Mouse (Mus musculus) kidney, adult 10 weeks (tissue): ENCODE data around the gene Prdm13. TPM values are rescaled to one million over a fixed set of nuclear protein-coding genes. Genes with fewer than 3 reads are reported as not detected.

Experiments
- polyA plus RNA-seq: library from polyadenylated mRNA; stranded (reverse); fragments of 350-450 nt; fragmentation: Illumina TruSeq; extraction: RNeasy Lipid Tissue Mini Kit (QIAGEN cat#74804); gene quantifications from one replicate; pipeline ENCODE4 v1.2.3, GENCODE M21; 2014; ENCODE audit warnings: low read depth, low replicate concordance

The Prdm13 gene
- not detected for polyA plus RNA-seq

DNA sequence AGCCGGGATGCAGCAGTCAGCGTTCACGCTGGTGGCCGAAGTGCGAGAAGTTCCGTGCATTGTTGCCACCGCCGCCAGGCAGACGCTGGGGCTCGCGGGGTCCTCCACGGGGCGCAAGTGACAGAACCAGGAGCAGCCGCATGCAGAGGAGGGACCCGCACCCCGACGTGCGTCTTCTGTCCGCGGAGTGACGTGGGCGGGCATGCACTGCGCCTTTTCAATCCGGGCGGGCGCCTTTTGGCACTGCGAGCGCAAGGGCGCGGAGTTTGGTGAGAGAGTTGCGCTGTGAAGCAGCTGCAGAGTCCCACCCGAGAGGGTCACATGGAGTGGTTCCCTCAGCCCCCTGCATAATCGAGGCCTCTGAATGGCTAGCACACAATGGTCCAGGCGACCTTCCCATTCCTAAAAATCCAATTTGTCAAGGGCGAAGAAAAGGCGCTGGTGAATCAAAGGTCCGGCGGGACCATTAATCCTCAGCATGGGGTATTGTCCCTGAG, at the start of gene Prdm13:
Gene Prdm13, minus strand, starts transcription at position 369 of the 497 bp plus-strand sequence.

DNA sequence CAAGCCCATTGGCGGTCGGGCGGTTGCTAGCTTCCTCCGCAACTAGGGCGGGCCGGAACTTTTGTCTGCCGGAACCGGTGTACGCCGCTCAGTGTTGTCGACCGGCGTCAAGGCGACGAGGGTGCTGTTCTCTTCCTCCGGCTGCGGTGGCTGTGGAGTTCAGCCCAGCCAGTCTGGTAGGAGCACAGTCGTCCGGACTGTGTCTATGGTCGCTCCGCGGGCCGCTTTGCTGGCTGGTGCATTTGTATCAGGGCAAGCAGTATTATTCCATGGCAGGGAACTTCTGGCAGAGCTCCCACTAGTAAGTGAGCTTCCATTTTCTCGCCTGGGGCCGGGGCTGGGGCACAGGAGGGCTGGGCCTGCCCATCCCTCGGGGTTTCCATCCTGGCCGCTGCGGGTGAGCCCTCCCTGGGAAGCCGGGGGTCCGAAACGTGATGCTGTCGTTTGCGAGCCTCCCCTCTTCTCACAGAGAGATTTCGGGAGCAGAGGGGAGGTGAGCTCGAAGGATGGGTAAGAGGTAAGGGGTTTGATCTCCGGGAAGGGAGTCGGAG, 41.9 kb upstream of the Prdm13 start, which contains the start of gene Ccnc:
Gene Ccnc, plus strand, starts transcription at position 87 of the 551 bp plus-strand sequence.

Other genes starting within 250 kb of the Prdm13 start
- 78.8 TPM for gene Ccnc, start 41.7 kb upstream of the Prdm13 start, polyA plus RNA-seq
- gene Usp45, start 81.2 kb upstream of the Prdm13 start, polyA plus RNA-seq = 33.2 TPM
- gene Tstd3, start 81.2 kb upstream of the Prdm13 start, polyA plus RNA-seq = 39.7 TPM
- gene Pnisr, start 161.6 kb upstream of the Prdm13 start, polyA plus RNA-seq = 96.5 TPM
- 15.5 TPM for gene Coq3, start 193.7 kb upstream of the Prdm13 start, polyA plus RNA-seq
- 0.20 TPM for gene Faxc, start 245.4 kb upstream of the Prdm13 start, polyA plus RNA-seq